Mouse (Mus musculus) stomach, embryonic 15.5 days (tissue): ENCODE results near the gene Setd5. TPM values are rescaled to one million over a fixed set of nuclear protein-coding genes. Genes with fewer than 3 reads are reported as not detected.
A peak's percentile ranks its signal among the peaks of the same experiment; 100 is the strongest.

Source experiments
- ATAC-seq: fragments of 200-750 bp; cut with Nextera tagmentation; 2 replicates; pipeline ENCODE4 v1.8.0; 2017; ENCODE audit warnings: low read depth, moderate number of reproducible peaks, moderate TSS enrichment; ENCODE audit not compliant: insufficient read depth, low FRiP score
- H3K27ac ChIP-seq: fragments of 300-500 bp; sonication (generic); 2 replicates; pipeline ENCODE4 v1.5.1; 2015; ENCODE audit warnings: mild to moderate bottlenecking, inconsistent platforms
- H3K27me3 ChIP-seq: fragments of 300-500 bp; sonication (generic); replicated peaks from 2 replicates; pipeline ENCODE4 v1.6.1; 2015; ENCODE audit warnings: inconsistent platforms
- H3K36me3 ChIP-seq: fragments of 300-500 bp; sonication (generic); 2 replicates; pipeline ENCODE4 v1.6.1; 2015; ENCODE audit warnings: inconsistent platforms
- H3K4me1 ChIP-seq: fragments of 300-500 bp; sonication (generic); 2 replicates; pipeline ENCODE4 v1.6.1; 2015; ENCODE audit warnings: inconsistent platforms
- H3K4me2 ChIP-seq: fragments of 300-500 bp; sonication (generic); 2 replicates; pipeline ENCODE4 v1.6.1; 2015; ENCODE audit warnings: mild to moderate bottlenecking, inconsistent platforms
- H3K4me3 ChIP-seq: fragments of 300-500 bp; sonication (generic); replicated peaks from 2 replicates; pipeline ENCODE4 v1.5.1; 2015; ENCODE audit warnings: inconsistent platforms
- H3K9ac ChIP-seq: fragments of 300-500 bp; sonication (generic); 2 replicates; pipeline ENCODE4 v1.6.1; 2015; ENCODE audit warnings: inconsistent platforms
- H3K9me3 ChIP-seq: fragments of 300-500 bp; sonication (generic); 2 replicates; pipeline ENCODE4 v1.6.1; 2016; ENCODE audit warnings: inconsistent platforms
- WGBS: fragments of 180-500 bp; shearing (Covaris S2); methylation state at CpG from one replicate; pipeline ENCODE4 v1.1.7; 2015; 5-methylcytosine and 5-hydroxymethylcytosine counted together
- polyA plus RNA-seq: library from polyadenylated mRNA; unstranded; fragments of >200 nt; fragmentation: Nextera tagmentation; extraction: Ambion mirVana; gene quantifications from 2 replicates; pipeline ENCODE4 v1.2.1, GENCODE M21; 2015

Setd5 gene
- polyA plus RNA-seq, 1 experiment from 2014 or later: 70.3 TPM

GRCm38 (mm10) chr6:113095547-113095946 is 18.4 kb downstream of the Setd5 start:
- H3K27me3 ChIP-seq: no peaks in the 10 kb centered on the region
- no peak overlapping the region for H3K4me3 ChIP-seq
- peaks cover 8% of the 10 kb centered on the region; the same call in 1 of the 2 replicates for H3K4me1 ChIP-seq
- no peaks in the 10 kb centered on the region for H3K36me3 ChIP-seq
- H3K9ac ChIP-seq: no peak overlapping the region
- ATAC-seq: no peak
- no peak overlapping the region for H3K4me2 ChIP-seq
- H3K9me3 ChIP-seq: no peaks in the 10 kb centered on the region
- 79% methylated on average over 1 of the region's 1 CpGs for WGBS
- no peak overlapping the region for H3K27ac ChIP-seq

DNA sequence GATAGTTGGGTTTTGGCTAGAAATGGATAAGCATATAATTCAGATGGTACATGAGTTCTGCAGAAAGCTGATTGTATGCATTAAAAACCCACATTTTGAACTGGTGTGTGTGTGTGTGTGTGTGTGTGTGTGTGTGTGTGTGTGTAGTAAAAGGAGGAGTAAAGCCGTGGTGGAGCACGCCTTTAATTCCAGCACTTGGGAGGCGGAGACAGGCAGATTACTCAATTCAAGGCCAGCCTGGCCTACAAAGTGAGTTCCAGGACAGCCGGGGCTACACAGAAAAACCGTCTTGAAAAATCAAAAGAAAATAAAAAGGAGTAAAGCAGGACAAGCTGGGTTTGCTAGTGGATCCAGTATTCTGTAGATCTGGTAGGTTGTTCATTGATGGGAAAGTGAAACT is 20.5 kb downstream of the Setd5 start:
- ATAC-seq: no peak
- Histone ChIP-seq H3K27ac (no peak overlapping the region), H3K27me3 (no peaks in the 10 kb centered on the region), H3K4me3 (no peak overlapping the region), H3K36me3 (no peaks in the 10 kb centered on the region), H3K9ac (no peak overlapping the region), H3K4me2 (no peak overlapping the region), H3K9me3 (no peaks in the 10 kb centered on the region), H3K4me1 (peaks cover 10% of the 10 kb centered on the region; the same call in 1 of the 2 replicates)
- 85% methylated on average over 5 of the region's 5 CpGs for whole genome bisulfite sequencing

DNA sequence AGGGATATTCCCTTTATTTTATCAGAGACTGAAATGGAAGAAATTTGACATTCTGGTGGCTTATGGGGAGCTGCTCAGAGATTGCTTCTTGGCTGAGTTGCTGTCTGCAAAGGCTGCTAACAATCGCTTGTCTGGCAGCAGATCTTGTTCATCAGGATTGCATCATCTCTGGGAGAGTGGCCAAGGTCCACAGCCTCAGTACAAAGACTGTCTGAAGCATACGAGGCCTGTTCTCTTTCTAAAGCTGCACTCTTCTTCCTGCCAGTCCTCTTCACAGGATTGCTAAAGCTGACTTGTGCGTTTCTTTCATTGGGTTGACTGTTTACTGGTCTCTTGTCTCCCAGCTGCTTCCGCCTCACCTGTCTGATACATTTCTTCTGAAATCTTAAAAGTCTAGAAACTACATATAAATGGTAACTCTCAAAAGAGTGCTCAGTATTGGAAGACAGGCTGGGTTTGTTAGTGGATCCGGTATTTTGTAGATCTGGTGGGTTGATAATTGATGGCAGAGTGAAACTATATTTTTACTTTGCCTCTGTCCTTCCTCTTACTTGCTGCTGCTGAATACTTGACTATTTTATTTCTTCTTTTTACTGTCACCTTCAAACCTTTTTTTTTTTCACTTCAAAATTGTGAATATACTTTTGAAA is 22.6 kb downstream of the Setd5 start:
- Histone ChIP-seq H3K4me1 (peaks cover 10% of the 10 kb centered on the region; the same call in 1 of the 2 replicates), H3K27ac (peak overlapping the region; percentile 88), H3K27me3 (no peaks in the 10 kb centered on the region), H3K36me3 (peaks cover 4% of the 10 kb centered on the region; the same call in 1 of the 2 replicates), H3K9ac (no peak overlapping the region), H3K9me3 (no peaks in the 10 kb centered on the region), H3K4me3 (no peak overlapping the region), H3K4me2 (peak overlapping the region; percentile 30)
- ATAC-seq: peak; percentile 89
- WGBS: 16% methylated on average over 5 of the region's 5 CpGs

DNA sequence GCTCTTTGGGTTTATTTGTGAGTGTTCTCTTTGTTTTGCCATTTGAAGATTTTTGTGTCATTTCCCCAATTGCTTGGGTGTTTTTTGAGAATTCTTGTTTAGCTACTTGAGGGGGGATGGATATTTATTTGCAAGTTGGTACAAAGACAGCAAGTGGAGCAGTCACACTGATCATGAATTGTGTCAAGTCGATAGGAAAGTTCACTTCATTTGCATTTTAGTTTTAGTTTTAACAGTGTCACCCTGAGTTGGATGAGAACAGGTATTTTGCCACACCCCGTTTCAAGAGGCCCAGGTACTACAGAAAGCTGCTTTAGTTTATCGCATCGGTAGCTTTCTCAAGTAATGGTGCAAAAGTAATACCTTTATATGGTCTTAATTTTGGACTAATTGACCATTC is 25.4 kb downstream of the Setd5 start:
- ATAC-seq: no peak
- 83% methylated on average over 4 of the region's 4 CpGs for WGBS
- no peaks in the 10 kb centered on the region for H3K27me3 ChIP-seq

DNA sequence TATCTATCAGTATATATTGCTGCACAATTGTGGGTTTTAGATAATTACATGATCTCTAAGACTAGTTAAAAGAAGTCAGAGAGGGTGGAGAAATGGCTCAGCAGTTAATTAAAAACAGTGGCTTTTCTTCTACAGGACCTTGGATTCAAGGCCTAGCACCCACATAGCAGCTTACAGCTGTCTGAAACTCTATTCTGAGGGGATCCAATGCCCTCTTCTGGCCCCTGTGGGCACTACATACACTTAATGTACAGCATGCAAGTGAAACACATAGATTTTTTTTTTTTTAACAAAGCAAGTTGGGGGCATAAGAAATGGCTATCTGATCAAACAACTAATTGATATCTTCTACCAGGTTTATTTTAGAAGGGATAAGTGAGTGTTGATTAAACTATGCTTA is 26.6 kb downstream of the Setd5 start:
- no peak overlapping the region for H3K4me3 ChIP-seq
- no peak overlapping the region for H3K9ac ChIP-seq
- no peaks in the 10 kb centered on the region for H3K27me3 ChIP-seq
- H3K36me3 ChIP-seq: peaks cover 11% of the 10 kb centered on the region
- ATAC-seq: no peak
- H3K27ac ChIP-seq: no peak overlapping the region
- H3K9me3 ChIP-seq: no peaks in the 10 kb centered on the region
- no peak overlapping the region for H3K4me2 ChIP-seq
- H3K4me1 ChIP-seq: peaks cover 10% of the 10 kb centered on the region; the same call in 1 of the 2 replicates

More for the DNA sequence above, 25.4 kb downstream of the Setd5 start:
- H3K36me3 ChIP-seq: peaks cover 11% of the 10 kb centered on the region
- H3K9ac ChIP-seq: no peak overlapping the region
- H3K4me3 ChIP-seq: no peak overlapping the region
- no peak overlapping the region for H3K27ac ChIP-seq
- H3K4me2 ChIP-seq: no peak overlapping the region
- no peaks in the 10 kb centered on the region for H3K9me3 ChIP-seq
- peaks cover 10% of the 10 kb centered on the region; the same call in 1 of the 2 replicates for H3K4me1 ChIP-seq

- WGBS: 84% methylated on average over 3 of the region's 3 CpGs
- no peak overlapping the region for H3K9ac ChIP-seq
- no peak for ATAC-seq
- H3K27me3 ChIP-seq: no peaks in the 10 kb centered on the region
- no peak overlapping the region for H3K4me3 ChIP-seq
- H3K27ac ChIP-seq: no peak overlapping the region
- no peaks in the 10 kb centered on the region for H3K4me1 ChIP-seq
- no peak overlapping the region for H3K4me2 ChIP-seq
- H3K9me3 ChIP-seq: no peaks in the 10 kb centered on the region
- H3K36me3 ChIP-seq: peaks cover 35% of the 10 kb centered on the region
These were observed 32.2 kb downstream of the Setd5 start for GRCm38 (mm10) chr6:113109378-113109777.

DNA sequence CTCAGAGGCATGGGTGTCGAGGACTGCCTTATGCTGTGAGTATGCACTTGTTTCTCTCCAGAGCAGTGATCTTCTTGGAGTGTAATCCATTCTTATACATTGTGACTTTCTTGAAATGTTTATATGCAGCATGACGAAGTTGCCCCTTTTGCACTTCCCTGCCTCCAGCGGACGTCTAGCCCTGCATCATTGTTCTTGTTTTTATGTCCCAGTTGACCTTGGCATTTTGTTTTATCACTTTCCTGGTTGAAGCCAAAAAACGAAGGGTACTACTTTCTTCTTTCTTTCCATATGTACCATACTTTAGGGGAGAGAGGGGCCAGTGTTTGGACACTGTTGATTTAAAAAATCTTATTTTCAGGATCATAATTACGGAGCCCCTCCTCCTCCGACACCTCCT is 32.8 kb downstream of the Setd5 start:
- peaks cover 33% of the 10 kb centered on the region for H3K36me3 ChIP-seq
- H3K4me2 ChIP-seq: no peak overlapping the region
- H3K9me3 ChIP-seq: no peaks in the 10 kb centered on the region
- no peaks in the 10 kb centered on the region for H3K4me1 ChIP-seq
- H3K9ac ChIP-seq: no peak overlapping the region
- ATAC-seq: no peak
- no peak overlapping the region for H3K27ac ChIP-seq
- H3K4me3 ChIP-seq: no peak overlapping the region
- WGBS: 76% methylated on average over 7 of the region's 7 CpGs
- H3K27me3 ChIP-seq: no peaks in the 10 kb centered on the region

DNA sequence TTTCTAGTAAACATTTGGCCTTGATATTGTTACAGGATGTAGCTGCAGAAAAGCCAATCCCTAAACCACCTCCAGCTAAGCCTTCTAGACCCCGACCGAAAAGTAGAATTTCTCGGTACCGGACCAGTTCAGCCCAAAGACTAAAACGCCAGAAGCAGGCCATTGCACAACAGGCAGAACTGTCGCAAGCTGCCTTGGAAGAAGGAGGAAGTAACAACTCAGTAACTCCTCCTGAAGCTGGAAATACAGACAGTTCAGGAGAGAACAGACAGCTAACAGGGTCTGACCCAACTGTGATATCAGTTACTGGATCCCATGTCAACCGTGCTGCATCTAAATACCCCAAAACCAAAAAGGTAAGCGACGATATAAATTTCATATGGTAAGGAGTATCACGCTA is 43.6 kb downstream of the Setd5 start:
- Histone ChIP-seq H3K27ac (no peak overlapping the region), H3K4me3 (no peak overlapping the region), H3K36me3 (peaks cover 41% of the 10 kb centered on the region), H3K9me3 (no peaks in the 10 kb centered on the region), H3K9ac (no peak overlapping the region), H3K4me2 (no peak overlapping the region), H3K4me1 (no peaks in the 10 kb centered on the region), H3K27me3 (no peaks in the 10 kb centered on the region)
- ATAC-seq: no peak
- WGBS: 90% methylated on average over 10 of the region's 10 CpGs

DNA sequence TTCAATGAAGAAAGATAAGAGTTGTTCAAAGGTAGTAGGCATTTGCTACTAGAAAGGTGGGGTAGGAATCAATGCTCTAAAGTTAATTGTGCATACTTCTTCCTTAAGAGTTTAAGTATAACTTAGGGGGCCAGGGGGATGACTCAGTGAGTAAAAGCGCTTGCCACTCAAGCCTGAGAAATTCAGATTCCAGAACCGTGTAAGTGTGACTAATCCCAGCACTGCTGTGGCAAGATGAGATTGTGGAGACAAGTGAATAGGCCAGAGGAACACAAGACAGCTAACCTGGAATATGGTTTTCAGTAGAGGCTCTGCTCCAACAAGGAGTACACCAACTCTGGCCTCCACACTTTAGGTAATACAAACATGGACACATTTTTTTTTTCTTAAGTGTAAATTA is 56.2 kb downstream of the Setd5 start:
- Histone ChIP-seq H3K36me3 (peaks cover 26% of the 10 kb centered on the region), H3K27me3 (no peaks in the 10 kb centered on the region), H3K4me2 (no peak overlapping the region), H3K9me3 (no peaks in the 10 kb centered on the region), H3K4me1 (no peaks in the 10 kb centered on the region), H3K4me3 (no peak overlapping the region), H3K9ac (no peak overlapping the region), H3K27ac (no peak overlapping the region)
- ATAC-seq: no peak
- WGBS: 73% methylated on average over 2 of the region's 2 CpGs

DNA sequence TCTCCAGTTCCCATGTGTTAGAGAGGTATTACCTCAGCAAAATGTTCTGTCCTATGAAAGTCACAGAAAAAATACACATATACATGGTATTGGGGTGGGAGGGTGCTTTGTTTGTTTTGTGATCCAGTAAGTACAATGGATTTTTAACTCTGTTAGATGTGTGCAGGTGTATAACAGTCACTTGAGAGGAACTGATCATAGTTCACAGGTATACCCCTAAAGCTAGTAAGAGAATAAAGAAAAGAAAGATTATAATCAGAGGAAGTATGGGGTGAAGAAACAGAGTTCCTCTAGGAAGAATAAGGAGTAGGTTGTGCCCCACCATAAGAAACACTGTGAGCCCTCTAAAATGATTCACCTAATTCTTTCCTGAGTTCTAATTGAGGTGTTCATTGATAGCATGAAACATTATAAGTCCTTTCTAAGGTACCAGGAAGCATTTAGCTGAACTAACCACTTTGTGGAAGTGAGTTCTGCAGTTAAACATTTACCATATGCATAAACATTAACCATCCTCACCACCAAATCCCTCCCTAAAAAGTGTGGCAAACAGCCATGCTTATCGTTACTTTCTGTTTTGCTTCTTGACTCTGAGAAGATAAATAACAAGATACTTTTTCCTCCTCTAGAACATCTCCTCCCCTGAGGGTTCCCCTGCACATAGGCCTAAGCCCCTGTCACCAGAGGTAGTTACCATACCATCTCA is 64.4 kb downstream of the Setd5 start:
- no peak overlapping the region for H3K4me3 ChIP-seq
- H3K36me3 ChIP-seq: peaks cover 39% of the 10 kb centered on the region
- ATAC-seq: 0 out of 2 replicates have a peak, but pooled peaks have one; percentile 39
- no peak overlapping the region for H3K9ac ChIP-seq
- no peaks in the 10 kb centered on the region for H3K9me3 ChIP-seq
- no peaks in the 10 kb centered on the region for H3K4me1 ChIP-seq
- H3K27me3 ChIP-seq: no peaks in the 10 kb centered on the region
- H3K27ac ChIP-seq: no peak overlapping the region
- H3K4me2 ChIP-seq: no peak overlapping the region
- 47% methylated on average over 1 of the region's 1 CpGs for WGBS

- 91% methylated on average over 1 of the region's 1 CpGs for WGBS
- ATAC-seq: no peak
- Histone ChIP-seq H3K4me3 (no peak overlapping the region), H3K27ac (no peak overlapping the region), H3K36me3 (peaks cover 48% of the 10 kb centered on the region), H3K4me2 (no peak overlapping the region), H3K9me3 (no peaks in the 10 kb centered on the region), H3K4me1 (no peaks in the 10 kb centered on the region), H3K9ac (no peak overlapping the region), H3K27me3 (no peaks in the 10 kb centered on the region)
These were observed 67.6 kb downstream of the Setd5 start for GRCm38 (mm10) chr6:113144764-113145163.

- no peak for ATAC-seq
- Histone ChIP-seq H3K4me3 (no peak overlapping the region), H3K4me2 (no peak overlapping the region), H3K9ac (no peak overlapping the region), H3K27me3 (no peaks in the 10 kb centered on the region), H3K4me1 (no peaks in the 10 kb centered on the region), H3K27ac (no peak overlapping the region), H3K9me3 (no peaks in the 10 kb centered on the region), H3K36me3 (peaks cover 50% of the 10 kb centered on the region)
- 95% methylated on average over 4 of the region's 4 CpGs for WGBS
These were observed 68.1 kb downstream of the Setd5 start for GRCm38 (mm10) chr6:113145249-113145648.
